Mouse (Mus musculus) colon, adult 2 months (tissue): ENCODE data around the gene Rhbdd3. TPM values are rescaled to one million over a fixed set of nuclear protein-coding genes. Genes with fewer than 3 reads are reported as not detected.

Experiments used
- polyA plus RNA-seq: library from polyadenylated mRNA; depleted of rRNA; stranded (reverse); fragments of >200 nt; gene quantifications from 2 replicates; pipeline ENCODE4 v1.2.3, GENCODE M21; 2012; rRNA removed

The Rhbdd3 gene
- 26.0 and 28.7 TPM in 2 replicates for polyA plus RNA-seq

GRCm38 (mm10) chr11:5098736-5099542, at the start of gene Rhbdd3, which contains the start of gene Ewsr1:
Gene Rhbdd3 (plus strand): TSS chr11:5098926.
Gene Ewsr1 (minus strand): TSS chr11:5099266.

DNA sequence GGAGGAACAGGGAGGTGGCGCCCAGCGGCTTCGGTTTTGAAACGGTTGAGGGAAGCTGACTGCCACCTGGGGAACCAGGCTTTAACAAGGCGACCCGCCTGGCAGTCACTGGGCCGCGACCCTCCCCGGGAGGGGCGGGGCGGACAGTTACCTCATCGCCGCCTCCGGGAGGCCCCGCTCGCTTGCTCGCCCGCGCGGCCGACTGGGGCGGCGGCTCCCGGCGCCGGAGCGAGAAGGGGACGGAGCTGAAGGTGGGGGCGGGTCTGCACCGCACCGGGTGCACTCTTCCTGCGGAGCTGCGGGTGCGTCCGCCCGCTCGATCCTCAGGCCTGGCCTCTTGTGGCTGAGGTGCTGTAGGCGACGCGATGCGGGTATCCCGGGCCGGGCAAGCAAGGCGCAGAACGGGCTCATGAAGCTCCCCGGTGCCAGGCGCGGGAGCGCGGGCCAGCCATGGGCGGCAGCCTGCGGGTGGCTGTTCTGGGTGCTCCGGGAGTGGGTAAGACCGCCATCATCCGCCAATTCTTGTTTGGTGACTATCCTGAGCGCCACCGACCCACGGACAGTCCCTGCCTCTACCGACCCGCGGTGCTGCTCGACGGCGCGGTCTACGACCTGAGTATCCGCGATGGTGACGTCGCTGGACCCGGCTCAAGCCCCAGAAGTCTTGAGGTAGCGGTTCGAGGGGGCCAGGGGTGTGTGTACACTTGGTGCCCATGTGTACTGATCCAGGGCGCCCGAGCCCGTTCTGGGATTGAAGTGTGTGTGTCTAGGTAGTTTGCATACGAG, 40.7 kb upstream of the Rhbdd3 start, which contains the start of gene Rasl10a:
TSS of gene Rasl10a (plus strand) at position 273 of the 786 bp plus-strand sequence.

GRCm38 (mm10) chr11:5065056-5065821, 33.5 kb upstream of the Rhbdd3 start, which contains the start of gene Gas2l1:
Gene Gas2l1 (minus strand): TSS chr11:5065327.

GRCm38 (mm10) chr11:5151680-5152337, 53.1 kb downstream of the Rhbdd3 start, which contains the start of gene Emid1:
Gene Emid1 (minus strand): TSS chr11:5152257.

Other genes starting within 250 kb of the Rhbdd3 start
- 43.5 and 49.9 TPM in 2 replicates for gene Nf2, start 249.4 kb upstream of the Rhbdd3 start, polyA plus RNA-seq
- 41.8 and 56.2 TPM in 2 replicates for gene Nipsnap1, start 225.0 kb upstream of the Rhbdd3 start, polyA plus RNA-seq
- gene Thoc5, start 203.6 kb upstream of the Rhbdd3 start, polyA plus RNA-seq = 14.5 and 15.7 TPM in 2 replicates
- 0.44 and 0.47 TPM in 2 replicates for gene Nefh, start 150.9 kb upstream of the Rhbdd3 start, polyA plus RNA-seq
- 97.3 and 107 TPM in 2 replicates for gene Ap1b1, start 112.1 kb upstream of the Rhbdd3 start, polyA plus RNA-seq
- gene Rasl10a, start 40.8 kb upstream of the Rhbdd3 start, polyA plus RNA-seq = 2.4 and 2.8 TPM in 2 replicates
- 135 and 142 TPM in 2 replicates for gene Gas2l1, start 33.6 kb upstream of the Rhbdd3 start, polyA plus RNA-seq
- 222 and 233 TPM in 2 replicates for gene Ewsr1, start 340 bp downstream of the Rhbdd3 start, polyA plus RNA-seq
- gene Emid1, start 53.3 kb downstream of the Rhbdd3 start, polyA plus RNA-seq = 41.2 and 49.5 TPM in 2 replicates
- 22.0 and 23.5 TPM in 2 replicates for gene Kremen1, start 162.6 kb downstream of the Rhbdd3 start, polyA plus RNA-seq